Mouse (Mus musculus) heart, postnatal 4 days (tissue): ENCODE results near the gene Fhit. TPM values are rescaled to one million over a fixed set of nuclear protein-coding genes. Genes with fewer than 3 reads are reported as not detected.
A peak's percentile ranks its signal among the peaks of the same experiment; 100 is the strongest.

Experiments used
- DNase-seq: peaks from one replicate; pipeline ENCODE4 v3.0.0; 2021
- total RNA-seq, 2 experiments: library from RNA; stranded (reverse); gene quantifications; 2 replicates each; pipeline ENCODE4 v1.2.3; 2021

Gene Fhit
- total RNA-seq, 2 experiments from 2014 or later, result 3.2 to 3.8 TPM

- no peak for DNase-seq
Observed at GRCm38 (mm10) chr14:10507560-10507959, 654.3 kb downstream of the Fhit start.

DNA sequence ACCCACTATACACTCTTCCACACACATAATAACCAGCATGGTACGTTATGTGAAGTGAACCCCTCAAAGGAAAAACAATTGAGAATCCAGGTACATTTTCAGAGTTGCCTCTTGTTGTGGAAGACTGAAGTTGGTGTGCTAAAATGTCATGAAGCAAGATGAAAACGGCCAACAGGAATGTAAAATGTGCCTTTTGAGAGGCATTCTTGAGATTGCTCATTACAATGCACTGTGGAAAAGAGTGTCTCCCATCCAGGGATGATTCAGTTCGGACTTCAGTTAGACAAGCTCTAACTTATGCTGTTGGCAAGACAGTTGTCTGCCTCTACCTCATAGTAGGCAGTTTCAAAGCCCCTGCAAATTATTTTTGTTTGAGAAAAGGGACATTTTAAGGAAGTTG lies 676.0 kb downstream of the Fhit start:
- DNase-seq, result no peak

- no peak for DNase-seq
Observed at GRCm38 (mm10) chr14:10482851-10483613, 678.8 kb downstream of the Fhit start.

- DNase-seq, result no peak
Observed at GRCm38 (mm10) chr14:10481370-10481769, 680.5 kb downstream of the Fhit start.

GRCm38 (mm10) chr14:10480681-10481080 lies 681.2 kb downstream of the Fhit start:
- DNase-seq, result no peak

- peak; percentile 21 for DNase-seq
Observed at GRCm38 (mm10) chr14:10453001-10453861, 708.6 kb downstream of the Fhit start.

GRCm38 (mm10) chr14:10452234-10452633 lies 709.6 kb downstream of the Fhit start:
- DNase-seq, result no peak

GRCm38 (mm10) chr14:10445360-10445759 lies 716.5 kb downstream of the Fhit start:
- no peak for DNase-seq

- no peak for DNase-seq
Observed at GRCm38 (mm10) chr14:10439007-10439749, 722.7 kb downstream of the Fhit start.

GRCm38 (mm10) chr14:10436193-10436592 lies 725.6 kb downstream of the Fhit start:
- DNase-seq, result no peak

- DNase-seq, result no peak
Observed at GRCm38 (mm10) chr14:10432502-10432901, 729.3 kb downstream of the Fhit start.

DNA sequence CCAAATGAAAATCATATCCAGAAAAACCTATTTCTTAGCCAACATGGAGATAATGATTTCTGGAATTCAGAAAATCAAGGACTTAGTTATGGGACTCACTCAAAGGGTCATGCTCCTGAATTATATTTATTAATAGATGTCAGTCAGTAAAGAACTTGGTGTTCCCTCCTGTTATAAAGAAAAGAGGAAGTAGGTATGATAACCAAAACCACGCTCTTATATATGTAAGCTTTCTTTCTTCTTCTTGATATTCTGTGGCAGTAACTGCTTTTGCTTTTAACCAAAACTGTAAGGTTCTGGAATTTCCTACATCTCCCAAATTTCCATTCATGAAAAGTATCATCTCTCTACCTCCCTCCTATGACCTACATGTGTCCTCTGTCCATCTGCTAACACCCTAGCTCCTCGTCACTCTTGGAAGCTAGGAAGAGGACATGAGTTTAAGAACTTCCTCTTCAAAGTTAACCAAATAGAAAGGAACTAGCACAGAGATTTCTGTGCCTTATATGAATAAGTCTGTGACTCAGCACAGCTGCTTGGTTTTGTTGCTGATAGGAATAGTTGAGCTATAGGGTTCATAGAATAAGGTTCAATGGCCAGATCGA lies 731.3 kb downstream of the Fhit start:
- DNase-seq, result no peak

DNA sequence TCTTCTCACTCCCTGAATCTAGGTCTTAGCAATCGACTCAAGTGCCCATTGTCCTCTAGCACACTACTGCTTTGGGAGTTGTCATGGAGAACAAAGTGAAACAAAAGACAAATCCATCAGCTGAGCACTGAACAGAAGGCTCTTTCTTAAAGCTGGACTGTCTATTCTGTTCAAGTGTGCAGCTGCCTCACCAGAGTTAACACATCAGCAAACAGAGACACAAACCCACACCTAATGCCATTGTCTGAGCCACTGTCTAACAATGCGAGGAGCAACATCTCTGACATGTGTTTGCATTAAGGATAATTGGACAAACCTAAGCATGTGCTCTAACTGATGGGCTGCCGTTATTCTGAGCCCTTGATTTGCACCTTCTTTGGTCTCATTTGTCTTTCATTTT lies 738.3 kb downstream of the Fhit start:
- no peak for DNase-seq

- no peak for DNase-seq
Observed at GRCm38 (mm10) chr14:10422261-10422660, 739.6 kb downstream of the Fhit start.

DNA sequence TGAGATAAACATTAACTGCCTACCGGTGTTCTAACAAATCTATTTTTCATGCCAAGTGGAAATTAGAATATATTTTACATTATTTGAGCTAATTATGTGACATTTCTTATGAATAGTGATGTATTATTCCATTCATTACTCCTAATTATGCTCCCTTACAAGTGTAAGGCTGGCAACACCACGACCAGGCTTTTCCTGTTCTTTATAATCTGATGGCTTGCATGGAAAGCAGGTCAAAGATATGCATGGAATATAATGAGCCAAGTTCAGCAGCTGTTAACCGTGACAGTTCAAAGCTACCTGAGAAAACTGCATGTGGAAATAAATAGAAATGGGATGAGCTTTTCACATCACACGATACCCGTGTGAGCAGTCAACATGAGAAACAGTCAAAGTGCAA lies 746.8 kb downstream of the Fhit start:
- no peak for DNase-seq

DNA sequence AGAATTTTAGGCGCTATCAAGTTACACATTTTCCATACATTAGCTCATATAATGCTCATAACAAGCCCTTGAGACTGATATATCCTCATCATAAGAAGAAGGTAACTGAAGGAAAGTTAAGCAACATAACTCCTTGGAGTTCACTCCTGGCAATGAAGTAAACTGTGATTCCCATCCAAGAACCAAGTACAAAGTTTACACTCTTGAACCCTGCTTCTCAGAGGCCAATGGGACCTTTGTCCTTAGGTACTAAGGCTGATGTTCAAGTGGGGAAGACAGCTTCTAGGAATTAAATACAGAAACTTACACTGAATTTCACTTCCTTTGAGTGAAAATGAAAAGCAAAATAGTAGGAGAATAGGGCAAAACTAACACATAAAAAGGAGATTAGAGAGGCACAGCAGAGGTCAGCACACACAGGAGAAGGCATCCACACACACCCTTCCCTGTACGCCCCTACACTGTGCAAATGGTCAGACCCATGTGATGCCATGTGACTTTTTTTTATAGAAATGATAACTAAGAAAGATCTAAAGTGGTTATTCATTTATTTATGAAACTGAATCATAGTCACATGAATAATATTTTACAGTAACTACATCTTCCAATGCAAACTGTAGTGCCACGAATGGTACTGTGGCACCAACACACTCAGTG lies 752.4 kb downstream of the Fhit start:
- DNase-seq, result no peak

- DNase-seq, result no peak
Observed at GRCm38 (mm10) chr14:10405346-10405745, 756.5 kb downstream of the Fhit start.

DNA sequence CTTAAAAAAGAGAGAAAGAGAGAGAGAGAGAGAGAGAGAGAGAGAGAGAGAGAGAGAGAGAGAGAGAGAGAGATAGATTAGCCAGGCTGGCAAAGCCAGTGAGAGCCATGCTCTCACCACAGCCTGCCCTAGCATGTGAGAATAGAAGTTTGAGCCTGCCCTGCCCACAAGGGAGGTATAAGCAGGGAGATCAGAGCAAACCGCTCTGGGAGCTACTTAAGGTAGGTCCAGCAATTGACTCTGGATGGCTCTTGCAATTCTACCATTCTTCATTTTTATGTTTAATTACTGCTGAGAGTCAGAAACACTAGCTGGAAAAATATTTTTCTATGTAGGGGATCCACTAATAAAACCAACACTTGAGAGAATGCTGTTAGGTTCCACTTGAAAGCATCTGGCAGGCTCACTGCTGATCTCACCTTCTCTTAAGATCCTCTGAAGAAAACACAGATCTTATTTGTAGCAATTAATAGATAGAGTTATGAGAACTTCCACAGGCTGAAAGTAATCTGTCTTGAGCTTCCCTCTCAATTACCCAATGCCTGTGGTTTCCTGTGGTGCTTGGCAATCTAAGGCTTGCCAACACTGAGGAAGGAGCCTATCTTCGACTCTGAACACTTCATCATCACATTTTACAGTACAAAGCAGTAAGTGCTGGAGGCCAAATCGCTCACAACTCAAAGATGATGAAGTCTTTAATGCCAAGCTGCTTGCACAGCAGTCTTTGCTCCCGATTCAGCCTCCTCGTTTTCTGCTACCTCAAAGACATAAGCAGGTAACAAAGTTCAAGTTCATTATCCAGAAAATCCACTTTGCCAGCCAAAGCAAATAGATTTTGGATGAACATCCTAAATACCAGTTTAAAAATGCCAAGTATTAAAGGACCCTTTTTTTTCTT lies 793.8 kb downstream of the Fhit start:
- DNase-seq, result no peak

DNA sequence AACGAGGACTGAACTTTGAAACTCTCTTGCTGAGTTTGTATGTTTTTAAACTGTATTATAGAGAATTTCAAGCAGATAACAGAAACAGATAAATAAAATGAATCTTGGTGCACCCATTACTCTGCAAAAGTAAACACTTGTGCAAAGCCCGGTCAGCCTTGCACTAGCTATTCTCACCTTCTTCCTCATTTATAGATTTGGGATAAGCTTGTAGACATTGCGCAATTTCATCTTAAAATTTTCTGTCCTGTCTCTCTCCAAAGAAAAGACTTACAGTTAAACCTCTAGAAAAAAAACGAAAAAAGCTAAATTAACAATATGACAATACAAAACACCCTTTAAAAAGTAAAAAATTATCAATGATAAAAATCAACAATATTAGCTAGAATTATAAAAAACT lies 795.0 kb downstream of the Fhit start:
- no peak for DNase-seq

GRCm38 (mm10) chr14:10364281-10364680 lies 797.6 kb downstream of the Fhit start:
- DNase-seq, result no peak

DNA sequence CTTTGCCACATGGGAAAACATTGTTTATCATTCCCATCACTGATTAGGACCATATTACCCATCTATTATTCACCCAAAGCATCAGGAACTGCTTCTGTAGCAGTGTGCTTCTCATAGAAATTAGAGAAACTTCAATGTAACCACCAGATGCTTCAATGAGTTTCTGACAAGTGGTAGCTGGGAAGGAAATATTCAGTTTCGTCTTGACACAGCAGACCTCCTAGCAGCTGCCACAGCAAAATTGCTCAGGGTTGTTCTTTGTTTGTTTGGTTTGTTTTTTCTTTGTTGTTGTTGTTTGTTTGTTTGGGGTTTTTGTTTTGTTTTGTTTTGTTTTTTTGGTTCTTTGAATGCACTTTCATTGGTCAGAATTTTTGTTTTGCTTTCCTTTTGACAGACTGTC lies 798.5 kb downstream of the Fhit start:
- DNase-seq, result no peak
